Mouse (Mus musculus) cerebellum, postnatal 4 days (tissue): ENCODE measurements around the gene Kifc3.

Source experiments
- DNase-seq, 2 experiments: peaks; one replicate each; pipeline ENCODE4 v3.0.0; 2022; ENCODE audit warnings: low spot score in 2 of 2, mixed read lengths in 1 of 2

The Kifc3 gene

DNA sequence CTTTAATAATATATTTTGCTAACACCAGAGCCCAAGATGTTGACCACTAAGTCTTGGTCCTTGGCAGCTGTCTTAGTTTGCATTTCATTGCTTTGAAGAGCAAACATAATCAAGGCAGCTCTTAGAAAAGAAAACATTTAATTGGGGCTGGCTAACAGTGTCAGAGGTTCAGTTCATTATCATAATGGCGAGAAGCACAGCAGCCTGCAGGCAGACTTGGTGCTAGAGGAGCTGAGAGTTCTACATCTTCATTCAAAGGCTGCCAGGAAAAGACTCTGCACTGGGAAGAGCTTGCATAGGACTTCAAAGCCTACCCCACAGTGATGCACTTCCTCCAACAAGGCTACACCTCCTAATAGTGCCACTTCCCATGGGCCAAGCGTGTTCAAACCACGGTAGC is 45.5 kb downstream of the Kifc3 start:
- no peak for DNase-seq

DNA sequence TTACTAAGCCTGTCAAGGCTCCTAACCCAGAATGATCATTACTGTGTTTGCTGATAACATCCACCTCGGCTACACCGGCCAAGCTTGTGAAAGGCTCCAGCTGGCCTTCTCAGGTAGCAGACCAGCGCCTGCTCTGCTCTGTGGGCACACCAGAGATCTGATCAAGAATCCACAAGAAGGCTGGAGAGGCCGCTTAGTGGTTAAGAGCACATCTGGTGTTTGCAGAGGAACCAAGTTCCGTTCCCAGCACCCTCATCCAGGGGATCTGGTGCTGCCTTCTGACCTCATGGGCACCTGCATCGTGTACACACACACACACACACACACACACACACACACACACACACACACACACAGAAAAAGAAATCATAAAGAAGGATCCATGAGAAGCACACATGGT is 46.5 kb downstream of the Kifc3 start:
- DNase-seq, result no peak

- no peak for DNase-seq
Observed at GRCm38 (mm10) chr8:95155361-95155760, 47.3 kb downstream of the Kifc3 start.

- no peak for DNase-seq
Observed at GRCm38 (mm10) chr8:95154654-95155053, 48.0 kb downstream of the Kifc3 start.

GRCm38 (mm10) chr8:95154056-95154455 is 48.6 kb downstream of the Kifc3 start:
- DNase-seq, result no peak

DNA sequence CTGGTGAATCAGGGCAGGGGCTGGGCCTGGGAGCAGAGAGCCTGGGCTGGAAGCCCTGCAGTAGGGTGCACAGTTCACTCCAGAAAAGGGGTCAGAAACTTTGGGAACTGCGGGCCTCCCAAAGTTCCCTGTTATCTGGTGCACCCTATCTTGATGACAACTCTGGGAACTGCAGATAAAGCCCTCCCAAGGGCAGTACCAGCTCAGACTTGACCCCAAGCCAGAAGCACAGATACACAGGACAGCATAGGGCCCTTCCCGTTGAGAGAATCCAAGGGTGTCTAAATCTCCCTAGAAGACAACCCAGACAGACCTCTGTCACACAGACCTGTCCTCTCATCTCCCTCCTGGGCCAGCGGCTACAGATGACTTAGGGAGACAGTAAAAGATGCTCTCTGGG is 52.0 kb downstream of the Kifc3 start:
- DNase-seq, result no peak

- DNase-seq, result no peak
Observed at GRCm38 (mm10) chr8:95149426-95149825, 53.2 kb downstream of the Kifc3 start.

DNA sequence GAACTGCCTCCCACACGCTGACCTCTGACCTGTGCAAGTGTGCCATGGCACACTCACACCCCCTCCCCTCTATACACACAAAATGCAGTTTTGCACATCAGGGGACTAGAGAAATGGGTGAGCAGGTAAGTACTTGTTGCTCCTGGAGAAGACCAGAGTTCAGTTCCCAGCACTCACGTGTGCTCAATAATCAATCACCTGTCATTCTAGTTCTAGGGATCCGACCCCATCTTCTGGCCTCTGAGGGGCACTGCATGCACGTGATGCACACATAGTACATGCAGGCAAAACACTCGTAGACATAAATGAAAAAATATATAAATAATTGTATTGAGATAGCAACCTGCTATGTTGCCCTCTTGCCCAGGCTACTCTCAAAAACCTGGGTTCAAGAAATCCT is 55.8 kb downstream of the Kifc3 start:
- no peak for DNase-seq

GRCm38 (mm10) chr8:95146044-95146745 is 56.4 kb downstream of the Kifc3 start:
- DNase-seq, result no peak

- DNase-seq, result no peak
Observed at GRCm38 (mm10) chr8:95144631-95145015, 58.0 kb downstream of the Kifc3 start.

DNA sequence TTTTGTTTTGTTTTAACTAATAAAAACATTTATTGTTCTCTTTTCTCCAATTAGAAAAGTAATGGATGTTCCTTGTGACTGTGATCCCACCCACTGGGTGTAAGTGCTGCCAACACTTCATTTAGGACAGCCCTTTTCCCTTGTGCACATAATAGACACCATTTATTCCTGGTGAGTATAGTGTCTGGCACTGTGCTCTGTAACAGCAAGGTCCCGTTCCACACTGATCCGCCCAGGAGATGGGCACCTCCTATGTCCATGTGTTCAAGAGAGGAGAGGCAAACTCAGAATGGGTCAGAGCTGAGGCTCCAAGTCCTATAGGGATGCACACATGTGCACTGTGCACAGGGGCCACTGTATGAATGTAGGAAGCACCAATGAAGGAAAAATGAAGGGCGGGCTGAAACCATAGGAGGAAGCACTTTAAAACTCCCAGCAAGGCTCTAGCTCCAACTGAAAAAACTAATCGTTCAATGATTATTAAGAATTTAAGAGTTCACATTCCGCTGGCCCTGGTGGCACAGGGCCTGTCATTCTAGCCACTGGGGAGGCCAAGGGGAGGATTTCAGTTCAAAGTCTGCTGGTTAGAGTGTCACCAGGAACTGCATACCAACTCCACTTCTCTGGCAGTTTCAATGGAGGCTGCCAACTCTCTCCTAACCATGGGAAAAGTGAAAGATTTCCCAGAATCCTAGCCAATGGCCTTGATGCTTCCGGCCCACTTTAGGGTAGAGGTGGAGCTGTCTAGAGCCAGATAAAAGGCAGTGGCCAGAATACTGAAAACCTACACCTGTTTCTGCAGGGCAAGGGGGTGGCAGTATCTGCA is 58.6 kb downstream of the Kifc3 start:
- no peak for DNase-seq

DNA sequence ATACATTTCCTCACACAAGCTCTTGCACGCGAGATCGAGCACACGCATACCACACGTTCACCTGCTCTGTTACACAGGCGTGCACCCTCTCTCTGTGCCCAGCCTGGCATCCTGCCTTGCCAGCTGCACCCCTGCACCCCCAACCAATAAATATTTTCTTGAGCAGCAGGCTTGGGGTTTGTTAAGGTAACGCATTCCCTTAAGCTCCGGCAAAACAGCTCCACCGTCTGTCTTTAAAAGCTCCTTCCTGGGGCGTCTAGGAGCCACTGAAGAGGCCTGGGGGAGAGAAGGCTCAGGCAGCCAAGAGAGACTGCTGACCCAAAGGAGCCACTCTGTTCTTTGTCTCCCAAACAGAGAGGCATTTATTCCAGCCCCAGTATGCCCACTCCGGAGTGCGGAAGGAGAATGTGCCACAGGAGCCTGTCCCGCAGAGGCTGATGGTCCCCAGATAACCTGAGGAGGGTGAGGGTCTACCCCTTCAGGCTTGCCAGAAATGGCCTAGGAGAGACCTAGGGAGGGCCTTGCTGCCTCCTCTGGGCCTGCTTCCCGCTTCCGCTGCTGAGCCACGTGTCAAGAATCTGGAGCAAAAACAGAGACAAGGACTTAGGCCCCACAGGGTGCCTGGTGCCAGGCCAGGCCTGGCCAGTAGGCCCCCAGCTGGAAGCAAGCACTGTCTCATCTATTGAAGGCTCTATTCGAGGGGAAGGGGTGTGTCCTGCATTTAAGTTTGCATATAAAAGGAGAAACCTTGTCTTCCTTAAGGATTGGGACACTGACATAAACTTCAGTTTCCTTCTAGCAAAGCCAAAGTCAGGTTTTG is 59.4 kb downstream of the Kifc3 start:
- peak in 1 of 2 experiments; percentile 26 for DNase-seq

DNA sequence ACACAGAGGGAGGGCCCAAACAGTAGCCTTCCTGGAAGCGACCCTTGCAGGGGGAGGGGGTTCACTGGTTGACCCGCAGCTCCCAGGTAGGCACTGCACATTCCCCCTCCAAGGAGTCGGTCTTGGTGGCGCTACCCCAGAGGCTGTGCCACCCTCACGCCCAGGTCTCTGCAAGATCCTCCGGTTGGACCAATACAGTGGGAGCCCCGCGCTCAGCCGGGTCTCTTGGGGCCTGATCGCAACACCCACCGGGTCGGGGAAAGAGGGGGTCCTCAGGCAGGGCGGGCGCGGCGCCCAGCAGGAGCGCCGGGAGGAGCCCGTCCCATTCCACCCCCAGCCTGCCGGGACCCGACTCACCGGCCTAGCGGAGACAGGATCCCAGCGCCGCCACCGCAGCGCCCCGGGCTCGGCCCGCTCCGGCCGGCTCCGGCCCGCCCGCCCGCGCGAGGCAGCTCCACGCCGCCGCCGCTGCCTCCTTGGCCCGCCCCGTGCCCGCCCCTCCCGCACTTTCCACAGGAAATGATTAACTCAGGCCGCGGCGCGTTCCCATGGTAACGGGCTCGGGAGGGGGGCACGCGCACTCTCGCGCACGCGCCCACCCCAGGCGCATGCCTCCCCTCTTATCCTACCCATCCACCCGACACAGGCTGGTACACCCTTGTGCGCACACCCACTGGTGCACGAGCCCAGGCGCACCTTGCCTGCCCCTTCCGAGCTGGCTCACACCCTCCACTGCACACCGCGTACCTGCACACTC is 60.4 kb downstream of the Kifc3 start:
- peak; percentile 65 to 76 for DNase-seq

- DNase-seq, result no peak
Observed at GRCm38 (mm10) chr8:95141469-95142074, 61.0 kb downstream of the Kifc3 start.

DNA sequence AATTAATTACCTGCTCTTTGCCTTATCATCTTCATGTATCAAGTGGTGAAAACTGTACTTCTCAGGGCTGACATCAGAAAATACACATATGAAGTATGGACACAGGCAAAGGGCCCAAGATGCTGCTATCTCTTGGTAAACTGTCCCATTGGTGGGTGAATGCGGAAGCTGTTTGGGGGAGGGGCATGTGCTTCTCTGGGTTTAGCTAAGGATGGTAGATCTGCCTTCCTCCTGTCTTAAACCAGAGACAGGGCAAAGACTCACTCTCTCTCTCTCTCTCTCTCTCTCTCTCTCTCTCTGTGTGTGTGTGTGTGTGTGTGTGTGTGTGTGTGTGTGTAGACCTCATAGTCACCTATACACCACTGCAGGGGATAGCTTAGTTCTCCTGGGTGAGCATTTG is 61.6 kb downstream of the Kifc3 start:
- DNase-seq, result no peak

DNA sequence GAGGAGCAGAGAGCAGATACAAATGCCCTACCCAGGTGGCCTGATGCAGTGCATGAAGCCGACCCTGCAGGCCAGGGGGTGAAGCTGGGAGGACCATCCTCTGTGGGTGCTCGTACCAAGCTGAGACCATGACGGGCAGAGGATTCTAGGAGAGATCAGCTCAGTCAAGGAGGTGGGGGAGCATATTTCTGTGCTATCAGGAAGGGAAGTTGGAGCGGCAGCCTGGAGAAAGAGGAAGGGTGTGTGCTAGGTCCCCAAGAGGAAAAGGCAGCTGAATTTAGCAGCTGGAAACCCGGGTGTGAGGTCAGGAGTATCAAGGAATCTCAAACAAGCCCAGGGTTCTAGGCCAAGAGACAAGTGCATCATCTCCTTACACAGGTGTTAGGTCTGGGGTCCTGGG is 62.1 kb downstream of the Kifc3 start:
- DNase-seq, result no peak

DNA sequence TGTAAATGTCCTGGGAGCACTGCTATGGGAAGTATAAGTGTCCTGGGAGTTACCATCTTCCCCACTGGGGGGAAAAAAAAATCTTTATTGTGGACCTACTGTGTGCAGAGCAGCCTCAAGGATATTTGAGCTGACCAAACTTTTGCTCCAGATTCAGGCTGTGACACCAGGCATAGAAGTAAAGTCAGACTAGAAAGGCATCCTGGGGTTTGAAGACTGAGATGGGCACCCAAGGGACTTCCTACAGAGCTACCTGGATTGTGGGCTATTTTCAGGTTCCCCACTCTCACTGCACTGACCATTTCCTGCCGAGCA is 63.6 kb downstream of the Kifc3 start:
- DNase-seq, result no peak

DNA sequence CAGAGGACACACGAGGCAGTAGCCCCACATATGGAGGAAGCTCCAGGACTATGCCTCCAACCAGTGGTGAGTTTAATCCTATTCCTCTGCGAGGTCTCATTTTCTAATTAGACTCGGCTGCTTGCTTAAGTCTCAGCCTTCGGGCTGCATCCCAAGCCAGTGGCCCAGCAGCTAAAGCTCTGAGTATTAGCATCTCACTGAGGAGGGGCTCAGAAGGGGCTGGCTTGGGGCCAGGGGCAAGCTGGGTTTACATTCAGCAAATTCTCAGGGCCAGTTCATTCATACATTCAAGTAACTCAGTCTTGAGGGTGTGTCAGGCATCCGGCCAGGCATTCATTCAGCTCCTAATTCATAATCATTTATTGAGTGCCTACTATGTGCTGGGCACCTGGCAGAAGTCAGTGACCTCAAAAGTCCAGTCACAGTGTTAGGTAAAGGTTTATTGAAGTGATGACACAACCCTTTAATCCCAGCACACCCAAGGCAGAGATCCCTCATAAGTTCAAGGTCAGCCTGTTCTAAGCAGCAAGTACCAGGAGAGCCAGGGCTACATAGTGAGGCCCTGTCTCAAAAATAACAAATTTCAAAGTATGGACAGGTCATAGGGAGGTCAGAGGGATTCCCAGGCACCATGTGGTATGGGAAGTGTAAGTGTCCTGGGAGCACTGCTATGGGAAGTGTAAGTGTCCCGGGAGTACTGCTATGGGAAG is 64.1 kb downstream of the Kifc3 start:
- peak; percentile 50 to 73 for DNase-seq

GRCm38 (mm10) chr8:95137641-95138098 is 64.9 kb downstream of the Kifc3 start:
- no peak for DNase-seq

DNA sequence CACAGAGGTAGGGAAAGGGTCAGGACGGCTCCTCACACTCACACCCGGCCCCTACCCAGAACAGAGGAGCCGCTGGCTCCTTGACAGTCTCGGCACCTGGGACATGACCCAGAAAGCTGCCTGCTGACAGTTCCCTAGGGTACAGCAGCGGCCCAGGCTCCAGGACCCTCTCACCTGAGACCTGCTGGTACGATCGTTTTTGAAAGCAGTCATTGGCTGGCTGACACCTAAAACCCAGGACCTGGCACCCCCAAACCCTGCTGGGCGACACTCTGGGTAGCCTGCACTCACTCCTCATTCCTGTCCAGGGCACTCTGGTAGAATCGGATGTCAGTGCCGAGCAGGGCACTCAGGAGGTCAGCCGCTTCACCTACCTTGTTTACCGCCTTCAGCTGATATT is 65.4 kb downstream of the Kifc3 start:
- no peak for DNase-seq

DNA sequence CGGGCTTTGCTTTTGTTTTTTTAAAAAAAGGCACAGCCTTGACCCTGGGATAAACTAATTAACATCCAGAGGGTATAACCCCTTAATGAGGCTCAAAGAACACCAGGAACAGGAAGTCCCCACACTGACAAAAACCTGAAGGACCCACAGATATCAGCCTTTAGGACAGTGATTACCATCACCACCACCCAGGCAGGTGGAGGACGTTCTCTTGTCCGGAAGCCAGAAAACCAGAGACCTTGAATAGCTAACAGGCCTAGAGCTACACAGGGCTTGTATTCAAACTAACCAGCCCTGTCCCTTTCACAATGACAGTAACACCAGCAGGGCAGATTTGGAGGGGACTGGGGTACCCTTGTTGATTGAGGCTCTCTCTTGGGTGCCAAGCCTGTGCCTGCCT is 66.4 kb downstream of the Kifc3 start:
- DNase-seq, result no peak
